Mouse (Mus musculus): Measurements from ENCODE around the gene Atrn. TPM values are rescaled to one million over a fixed set of nuclear protein-coding genes. Genes with fewer than 3 reads are reported as not detected.

Gene Atrn
- polyA plus RNA-seq, 2 experiments = 2.5 to 3.2 TPM

DNA sequence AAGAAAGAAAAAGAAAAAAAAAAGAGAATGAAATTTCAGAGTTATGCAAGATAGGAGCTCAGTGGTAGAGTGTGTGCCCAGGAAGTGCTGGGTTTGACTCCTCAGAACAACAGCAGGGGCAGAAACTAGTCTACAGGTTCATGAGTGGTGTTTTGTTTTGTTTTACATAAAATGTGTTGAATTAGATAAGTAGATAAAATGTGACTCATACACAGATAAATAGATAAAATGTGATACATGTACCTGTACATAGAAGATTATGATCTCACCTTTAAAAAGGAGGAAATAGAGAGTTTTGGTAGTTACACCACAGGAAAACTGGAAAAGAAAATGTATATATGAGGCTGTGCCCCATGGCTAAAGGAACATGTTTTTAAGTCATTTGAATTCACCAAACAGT, 72.8 kb downstream of the Atrn start:
- no peaks in the 10 kb centered on the region; the same call in 1 of the 2 replicates for H3K36me3 ChIP-seq (replicated peaks; ENCODE audit: control insufficient read depth, insufficient read depth, low read depth)
- H3K4me3 ChIP-seq (ENCODE audit: insufficient read depth in 1 of 2, low read depth in 2 of 2, low read length in 2 of 2) = no peak overlapping the region
- H3K9ac ChIP-seq (replicated peaks) = no peak overlapping the region
- peak overlapping the region; percentile 58; the same call in 1 of the 2 replicates for H3K4me2 ChIP-seq (ENCODE audit: low read depth)
- peak overlapping the region; percentile 89 for H3K27ac ChIP-seq
- DNase-seq (ENCODE audit: low read depth in 3 of 3, low spot score in 3 of 3) (no peak), ATAC-seq (ENCODE audit: insufficient read depth) (no peak)
- H3K4me1 ChIP-seq (replicated peaks; ENCODE audit: control insufficient read depth in 2 of 2, insufficient read depth in 2 of 2, low read length in 1 of 2) = peaks cover 40 to 49% of the 10 kb centered on the region in 2 experiments
- no peaks in the 10 kb centered on the region for H3K27me3 ChIP-seq (ENCODE audit: control insufficient read depth, insufficient read depth, low read length)
- no peaks in the 10 kb centered on the region for H3K9me3 ChIP-seq (ENCODE audit: control insufficient read depth, low read length)
- TF ChIP-seq CTCF (IDR thresholded peaks at IDR 0.05; ENCODE audit: low read depth) (no peak), EP300 (IDR thresholded peaks at IDR 0.05; ENCODE audit: low read depth) (no peak)

DNA sequence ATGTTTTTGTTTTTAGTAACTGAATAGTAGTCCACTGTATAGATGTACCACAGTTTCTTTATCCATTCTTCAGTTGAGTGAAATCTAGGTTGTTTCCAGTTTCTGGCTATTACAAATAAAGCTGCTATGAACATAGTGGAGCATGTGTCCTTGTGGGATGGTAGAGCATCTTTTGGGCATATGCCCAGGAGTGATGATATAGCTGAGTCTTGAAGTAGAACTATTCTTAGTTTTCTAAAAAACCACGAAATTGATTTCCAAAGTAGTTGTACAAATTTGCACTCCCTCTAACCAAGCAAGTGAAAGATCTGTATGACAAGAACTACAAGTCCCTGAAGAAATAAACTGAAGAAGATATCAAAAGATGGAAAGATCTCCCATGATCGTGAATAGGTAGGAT, 86.5 kb downstream of the Atrn start:
- ATAC-seq (ENCODE audit: insufficient read depth) (no peak), DNase-seq (ENCODE audit: low read depth in 3 of 3, low spot score in 3 of 3) (no peak)
- no peaks in the 10 kb centered on the region for H3K4me1 ChIP-seq (replicated peaks; ENCODE audit: control insufficient read depth in 2 of 2, insufficient read depth in 2 of 2, low read length in 1 of 2)
- TF ChIP-seq EP300 (IDR thresholded peaks at IDR 0.05; ENCODE audit: low read depth) (no peak), CTCF (IDR thresholded peaks at IDR 0.05; ENCODE audit: low read depth) (no peak)
- no peak overlapping the region for H3K4me3 ChIP-seq (ENCODE audit: insufficient read depth in 1 of 2, low read depth in 2 of 2, low read length in 2 of 2)
- no peak overlapping the region for H3K4me2 ChIP-seq (ENCODE audit: low read depth)
- 73% methylated on average over 2 of the region's 2 CpGs for WGBS (ENCODE audit: insufficient replicate concordance)
- no peak overlapping the region for H3K27ac ChIP-seq
- no peak overlapping the region for H3K9ac ChIP-seq (replicated peaks)
- no peaks in the 10 kb centered on the region for H3K9me3 ChIP-seq (ENCODE audit: control insufficient read depth, low read length)
- no peaks in the 10 kb centered on the region for H3K36me3 ChIP-seq (replicated peaks; ENCODE audit: control insufficient read depth, insufficient read depth, low read depth)
- no peaks in the 10 kb centered on the region for H3K27me3 ChIP-seq (ENCODE audit: control insufficient read depth, insufficient read depth, low read length)

DNA sequence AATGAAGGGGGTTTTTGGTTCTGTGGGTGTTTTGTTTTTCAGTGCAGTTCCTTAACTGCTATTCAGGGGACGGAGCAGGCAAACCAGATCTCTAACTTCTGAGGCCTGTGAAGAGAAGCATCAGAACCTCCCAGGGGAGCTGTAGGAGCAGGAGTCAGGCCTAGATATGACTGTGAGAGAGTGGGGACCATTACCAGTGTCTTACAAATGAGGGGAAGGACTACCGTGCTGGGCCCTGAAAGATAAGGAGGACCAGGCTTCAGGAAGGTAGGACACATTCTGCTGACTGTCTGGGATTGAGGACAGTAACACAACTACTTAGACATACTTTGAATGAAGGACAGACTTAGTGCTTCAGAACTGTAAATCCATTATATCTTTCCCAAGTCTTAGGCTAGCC, 102.8 kb downstream of the Atrn start:
- Histone ChIP-seq H3K27me3 (ENCODE audit: control insufficient read depth, insufficient read depth, low read length) (no peaks in the 10 kb centered on the region), H3K4me1 (replicated peaks; ENCODE audit: control insufficient read depth in 2 of 2, insufficient read depth in 2 of 2, low read length in 1 of 2) (peaks cover 3 to 4% of the 10 kb centered on the region in 2 experiments; a peak in 1 of 4 replicates), H3K36me3 (replicated peaks; ENCODE audit: control insufficient read depth, insufficient read depth, low read depth) (no peaks in the 10 kb centered on the region; the same call in 1 of the 2 replicates), H3K4me2 (ENCODE audit: low read depth) (no peak overlapping the region), H3K9ac (replicated peaks) (no peak overlapping the region), H3K4me3 (ENCODE audit: insufficient read depth in 1 of 2, low read depth in 2 of 2, low read length in 2 of 2) (no peak overlapping the region), H3K9me3 (ENCODE audit: control insufficient read depth, low read length) (no peaks in the 10 kb centered on the region), H3K27ac (no peak overlapping the region)
- ATAC-seq (ENCODE audit: insufficient read depth) (peak; percentile 43; the same call in 1 of the 2 replicates), DNase-seq (ENCODE audit: low read depth in 3 of 3, low spot score in 3 of 3) (no peak)
- TF ChIP-seq EP300 (IDR thresholded peaks at IDR 0.05; ENCODE audit: low read depth) = no peak
- TF ChIP-seq CTCF (IDR thresholded peaks at IDR 0.05; ENCODE audit: low read depth) = no peak
- 25% methylated on average over 2 of the region's 2 CpGs for WGBS (ENCODE audit: insufficient replicate concordance)

DNA sequence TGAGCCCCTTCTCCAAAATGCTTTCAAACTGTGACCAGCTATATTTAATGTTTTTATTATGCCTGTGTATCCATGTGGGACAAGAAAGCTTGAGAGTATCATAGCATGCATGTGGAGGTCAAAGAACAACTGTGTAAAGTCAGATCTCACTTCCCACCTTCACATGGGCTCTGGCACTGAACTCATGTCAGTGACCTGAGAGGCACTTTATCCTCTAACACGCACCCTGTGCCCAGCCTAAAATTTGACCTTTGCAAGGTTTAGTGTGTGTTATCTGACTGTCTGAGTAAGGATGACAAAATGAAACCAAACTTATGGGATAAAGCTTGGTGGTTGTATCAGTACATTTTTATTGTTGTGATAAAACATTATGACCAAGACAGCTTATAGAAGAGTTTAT, 104.3 kb downstream of the Atrn start:
- no peak for ATAC-seq (ENCODE audit: insufficient read depth)
- no peak overlapping the region for H3K4me3 ChIP-seq (ENCODE audit: insufficient read depth in 1 of 2, low read depth in 2 of 2, low read length in 2 of 2)
- H3K9me3 ChIP-seq (ENCODE audit: control insufficient read depth, low read length) = no peaks in the 10 kb centered on the region
- H3K36me3 ChIP-seq (replicated peaks; ENCODE audit: control insufficient read depth, insufficient read depth, low read depth) = no peaks in the 10 kb centered on the region; the same call in 1 of the 2 replicates
- H3K27ac ChIP-seq = no peak overlapping the region
- WGBS (ENCODE audit: insufficient replicate concordance) = 72% methylated on average over 1 of the region's 1 CpGs
- no peak overlapping the region for H3K9ac ChIP-seq (replicated peaks)
- H3K27me3 ChIP-seq (ENCODE audit: control insufficient read depth, insufficient read depth, low read length) = no peaks in the 10 kb centered on the region
- DNase-seq (ENCODE audit: low read depth in 3 of 3, low spot score in 3 of 3) = no peak
- no peak for TF ChIP-seq EP300 (IDR thresholded peaks at IDR 0.05; ENCODE audit: low read depth)
- no peak overlapping the region for H3K4me2 ChIP-seq (ENCODE audit: low read depth)
- H3K4me1 ChIP-seq (replicated peaks; ENCODE audit: control insufficient read depth in 2 of 2, insufficient read depth in 2 of 2, low read length in 1 of 2) = peaks cover 3 to 4% of the 10 kb centered on the region in 2 experiments; a peak in 1 of 4 replicates

DNA sequence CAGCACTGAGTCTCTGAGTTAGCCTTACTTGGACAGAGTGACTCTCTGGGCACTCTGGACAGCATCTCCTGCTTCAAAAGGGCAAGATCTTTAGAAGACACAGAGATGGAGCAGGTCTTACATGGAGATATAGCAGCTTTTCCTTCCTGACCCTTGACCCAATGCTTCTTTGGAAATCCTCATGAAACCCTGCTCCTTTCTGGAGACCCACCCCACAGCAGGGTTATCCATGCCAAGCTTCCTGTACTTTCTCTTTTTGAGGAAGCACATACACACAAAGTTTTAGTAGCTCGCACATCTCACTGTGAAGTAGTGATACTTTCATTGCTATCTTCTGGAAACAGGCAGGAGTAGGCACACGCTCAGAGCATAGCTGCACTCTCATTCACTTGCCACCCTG, 118.9 kb downstream of the Atrn start:
- Histone ChIP-seq H3K36me3 (replicated peaks; ENCODE audit: control insufficient read depth, insufficient read depth, low read depth) (no peaks in the 10 kb centered on the region), H3K9me3 (ENCODE audit: control insufficient read depth, low read length) (no peaks in the 10 kb centered on the region), H3K4me2 (ENCODE audit: low read depth) (no peak overlapping the region), H3K4me3 (ENCODE audit: insufficient read depth in 1 of 2, low read depth in 2 of 2, low read length in 2 of 2) (no peak overlapping the region), H3K27me3 (ENCODE audit: control insufficient read depth, insufficient read depth, low read length) (no peaks in the 10 kb centered on the region), H3K27ac (no peak overlapping the region), H3K9ac (replicated peaks) (no peak overlapping the region), H3K4me1 (replicated peaks; ENCODE audit: control insufficient read depth in 2 of 2, insufficient read depth in 2 of 2, low read length in 1 of 2) (peaks cover 5 to 7% of the 10 kb centered on the region in 2 experiments; a peak in 3 of 4 replicates)
- 58% methylated on average over 2 of the region's 2 CpGs for WGBS (ENCODE audit: insufficient replicate concordance)
- no peak for TF ChIP-seq EP300 (IDR thresholded peaks at IDR 0.05; ENCODE audit: low read depth)
- no peak for TF ChIP-seq CTCF (IDR thresholded peaks at IDR 0.05; ENCODE audit: low read depth)
- ATAC-seq (ENCODE audit: insufficient read depth) (no peak), DNase-seq (ENCODE audit: low read depth in 3 of 3, low spot score in 3 of 3) (no peak)

Measured in liver, embryonic 14.5 days (tissue).